Mouse (Mus musculus): ENCODE measurements at regions not wholly inside any gene's neighbourhood (a gene's known extent, or its start where the extent isn't known, plus 50 kb on each side); places are given as distances from the start of the nearest gene placed in this dataset.

DNA sequence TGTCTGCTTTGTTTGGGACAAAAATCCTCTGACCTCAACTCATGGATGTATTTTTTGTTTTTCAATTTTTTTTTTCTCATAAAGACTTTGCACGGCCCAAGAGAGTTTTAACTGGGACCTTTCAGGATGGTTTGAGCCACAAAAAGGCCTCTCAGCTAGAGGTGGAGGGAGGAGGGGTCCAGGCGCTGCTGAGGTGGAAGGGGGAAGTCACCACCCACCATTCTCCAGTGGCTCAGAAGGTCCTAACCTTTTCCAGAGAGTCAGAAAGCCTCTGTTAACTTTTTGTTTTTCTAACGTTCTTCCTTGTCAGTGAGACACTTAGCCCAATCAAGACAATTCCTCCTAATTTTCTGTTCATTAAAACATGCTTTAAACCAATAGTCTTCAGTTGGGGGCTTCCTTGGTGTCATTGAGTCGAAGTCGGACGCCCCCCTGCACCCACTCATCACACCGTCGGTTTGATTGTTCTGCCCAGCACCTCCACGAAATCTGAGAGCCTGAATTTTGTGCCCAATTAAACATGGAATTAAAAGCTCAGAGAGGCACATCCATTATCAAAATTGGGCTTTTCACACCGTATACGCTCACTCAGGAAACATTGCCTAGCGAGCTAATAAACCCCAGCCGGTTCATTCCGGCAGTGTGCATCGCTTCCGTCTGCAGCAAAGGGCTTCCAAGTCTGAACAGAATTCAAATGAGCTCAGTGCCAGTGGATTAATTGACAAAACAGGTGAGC is 134.3 kb upstream of the Ralgapa2 start:
- TF ChIP-seq CTCF (IDR thresholded peaks at IDR 0.05; ENCODE audit: low read depth): no peak
- TF ChIP-seq EP300 (optimal IDR thresholded peaks at IDR 0.05): no peak
